Mouse (Mus musculus) midbrain, embryonic 14.5 days (tissue): ENCODE measurements at regions not wholly inside any gene's neighbourhood (a gene's known extent, or its start where the extent isn't known, plus 50 kb on each side); places are given as distances from the start of the nearest gene placed in this dataset.

Source experiments
- ATAC-seq: fragments of 200-750 bp; cut with Nextera tagmentation; 2 replicates; pipeline ENCODE4 v1.8.0; 2017; ENCODE audit warnings: moderate number of reproducible peaks, moderate library complexity; ENCODE audit not compliant: low FRiP score, low TSS enrichment
- DNase-seq: peaks from one replicate; pipeline ENCODE4 v3.0.0-alpha.2; 2015
- H3K27ac ChIP-seq: fragments of 300-500 bp; sonication (generic); replicated peaks from 2 replicates; pipeline ENCODE4 v1.5.1; 2014; ENCODE audit warnings: mild to moderate bottlenecking, low read depth, low read length, moderate library complexity
- H3K27me3 ChIP-seq: fragments of 300-500 bp; sonication (generic); 2 replicates; pipeline ENCODE4 v1.6.1; 2014; ENCODE audit warnings: low read length, control low read depth, mixed read lengths; ENCODE audit not compliant: control insufficient read depth, insufficient read depth
- H3K36me3 ChIP-seq: fragments of 300-500 bp; sonication (generic); 2 replicates; pipeline ENCODE4 v1.6.1; 2014; ENCODE audit warnings: low read length, control low read depth; ENCODE audit not compliant: control insufficient read depth, insufficient read depth
- H3K4me1 ChIP-seq: fragments of 300-500 bp; sonication (generic); 2 replicates; pipeline ENCODE4 v1.6.1; 2014; ENCODE audit warnings: mild to moderate bottlenecking, antibody characterized with exemption, low read length, control low read depth; ENCODE audit not compliant: control insufficient read depth, insufficient read depth
- H3K4me2 ChIP-seq: fragments of 300-500 bp; sonication (generic); 2 replicates; pipeline ENCODE4 v1.6.1; 2014; ENCODE audit warnings: mild to moderate bottlenecking, low read length, moderate library complexity
- H3K4me3 ChIP-seq: fragments of 300-500 bp; sonication (generic); replicated peaks from 2 replicates; pipeline ENCODE4 v1.5.1; 2014; ENCODE audit warnings: low read depth, low read length
- H3K9ac ChIP-seq: fragments of 300-500 bp; sonication (generic); replicated peaks from 2 replicates; pipeline ENCODE4 v1.6.1; 2014; ENCODE audit warnings: mild to moderate bottlenecking, low read length, moderate library complexity
- H3K9me3 ChIP-seq: fragments of 300-500 bp; sonication (generic); 2 replicates; pipeline ENCODE4 v1.6.1; 2016; ENCODE audit warnings: low read length, control low read depth, mixed read lengths; ENCODE audit not compliant: control insufficient read depth
- WGBS: fragments of 180-500 bp; shearing (Covaris S2); extraction: QIAGEN DNeasy Blood & Tissue Kit; methylation state at CpG from one replicate; pipeline ENCODE4 v1.1.7; 2014; 5-methylcytosine and 5-hydroxymethylcytosine counted together

GRCm38 (mm10) chr4:153017816-153018137 lies 464.8 kb downstream of the Ajap1 start:
- Histone ChIP-seq H3K9ac (no peak overlapping the region), H3K4me2 (peak overlapping the region; percentile 28; the same call in 1 of the 2 replicates), H3K27me3 (no peaks in the 10 kb centered on the region), H3K4me3 (no peak overlapping the region), H3K27ac (0 out of 2 replicates have a peak overlapping the region, but pooled peaks have one; percentile 53), H3K36me3 (no peaks in the 10 kb centered on the region), H3K9me3 (no peaks in the 10 kb centered on the region), H3K4me1 (peaks cover 9% of the 10 kb centered on the region; the same call in 1 of the 2 replicates)
- DNase-seq (no peak), ATAC-seq (no peak)
- 64% methylated on average over 2 of the region's 2 CpGs for WGBS

GRCm38 (mm10) chr4:153003338-153003737 lies 479.3 kb downstream of the Ajap1 start:
- 80% methylated on average over 3 of the region's 3 CpGs for WGBS
- DNase-seq: no peak
- H3K27ac ChIP-seq: no peak overlapping the region
- ATAC-seq: no peak
- H3K36me3 ChIP-seq: no peaks in the 10 kb centered on the region
- H3K9me3 ChIP-seq: no peaks in the 10 kb centered on the region
- H3K4me2 ChIP-seq: no peak overlapping the region
- H3K27me3 ChIP-seq: no peaks in the 10 kb centered on the region
- peaks cover 3% of the 10 kb centered on the region; the same call in 1 of the 2 replicates for H3K4me1 ChIP-seq
- H3K9ac ChIP-seq: no peak overlapping the region
- no peak overlapping the region for H3K4me3 ChIP-seq

- DNase-seq (no peak), ATAC-seq (no peak)
- WGBS: 82% methylated on average over 4 of the region's 4 CpGs
- H3K4me1 ChIP-seq: peaks cover 3% of the 10 kb centered on the region; the same call in 1 of the 2 replicates
- H3K9ac ChIP-seq: no peak overlapping the region
- no peaks in the 10 kb centered on the region for H3K27me3 ChIP-seq
- no peak overlapping the region for H3K27ac ChIP-seq
- no peaks in the 10 kb centered on the region for H3K36me3 ChIP-seq
- no peak overlapping the region for H3K4me2 ChIP-seq
- H3K4me3 ChIP-seq: no peak overlapping the region
- no peaks in the 10 kb centered on the region for H3K9me3 ChIP-seq
Observed at GRCm38 (mm10) chr4:153002516-153002915, 480.1 kb downstream of the Ajap1 start.

GRCm38 (mm10) chr4:153001761-153002160 lies 480.9 kb downstream of the Ajap1 start:
- WGBS: 87% methylated on average over 6 of the region's 6 CpGs
- Histone ChIP-seq H3K27ac (no peak overlapping the region), H3K27me3 (no peaks in the 10 kb centered on the region), H3K4me2 (no peak overlapping the region), H3K4me3 (no peak overlapping the region), H3K9me3 (no peaks in the 10 kb centered on the region), H3K36me3 (no peaks in the 10 kb centered on the region), H3K4me1 (peaks cover 3% of the 10 kb centered on the region; the same call in 1 of the 2 replicates), H3K9ac (no peak overlapping the region)
- DNase-seq: no peak
- ATAC-seq: no peak

GRCm38 (mm10) chr4:152999526-152999925 lies 483.1 kb downstream of the Ajap1 start:
- no peaks in the 10 kb centered on the region for H3K9me3 ChIP-seq
- H3K4me2 ChIP-seq: peak overlapping the region; percentile 8; the same call in 1 of the 2 replicates
- WGBS: 28% methylated on average over 18 of the region's 18 CpGs
- DNase-seq (peak; percentile 54), ATAC-seq (no peak)
- peaks cover 3% of the 10 kb centered on the region; the same call in 1 of the 2 replicates for H3K4me1 ChIP-seq
- H3K36me3 ChIP-seq: no peaks in the 10 kb centered on the region
- H3K9ac ChIP-seq: 0 out of 2 replicates have a peak overlapping the region, but pooled peaks have one; percentile 20
- H3K27ac ChIP-seq: peak overlapping the region; percentile 32; the same call in 1 of the 2 replicates
- no peaks in the 10 kb centered on the region for H3K27me3 ChIP-seq
- H3K4me3 ChIP-seq: no peak overlapping the region

GRCm38 (mm10) chr4:152997251-152997650 lies 485.4 kb downstream of the Ajap1 start:
- Histone ChIP-seq H3K4me1 (peaks cover 3% of the 10 kb centered on the region; the same call in 1 of the 2 replicates), H3K9ac (no peak overlapping the region), H3K4me2 (no peak overlapping the region), H3K36me3 (no peaks in the 10 kb centered on the region), H3K27ac (no peak overlapping the region), H3K9me3 (no peaks in the 10 kb centered on the region), H3K4me3 (no peak overlapping the region), H3K27me3 (no peaks in the 10 kb centered on the region)
- no peak for ATAC-seq
- DNase-seq: no peak
- 76% methylated on average over 5 of the region's 5 CpGs for WGBS

- Histone ChIP-seq H3K4me1 (peaks cover 3% of the 10 kb centered on the region; the same call in 1 of the 2 replicates), H3K9ac (no peak overlapping the region), H3K4me2 (no peak overlapping the region), H3K36me3 (no peaks in the 10 kb centered on the region), H3K9me3 (no peaks in the 10 kb centered on the region), H3K27ac (no peak overlapping the region), H3K4me3 (no peak overlapping the region), H3K27me3 (no peaks in the 10 kb centered on the region)
- no peak for ATAC-seq
- DNase-seq: no peak
- WGBS: 78% methylated on average over 2 of the region's 2 CpGs
Observed at GRCm38 (mm10) chr4:152996641-152997040, 486.0 kb downstream of the Ajap1 start.

GRCm38 (mm10) chr4:152995052-152995595 lies 487.5 kb downstream of the Ajap1 start:
- no peak overlapping the region for H3K4me2 ChIP-seq
- H3K27me3 ChIP-seq: no peaks in the 10 kb centered on the region
- H3K36me3 ChIP-seq: no peaks in the 10 kb centered on the region
- ATAC-seq: no peak
- H3K4me3 ChIP-seq: no peak overlapping the region
- DNase-seq: no peak
- no peak overlapping the region for H3K27ac ChIP-seq
- H3K9me3 ChIP-seq: no peaks in the 10 kb centered on the region
- peaks cover 3% of the 10 kb centered on the region; the same call in 1 of the 2 replicates for H3K4me1 ChIP-seq
- H3K9ac ChIP-seq: no peak overlapping the region
- 75% methylated on average over 5 of the region's 5 CpGs for WGBS

GRCm38 (mm10) chr4:152994206-152994605 lies 488.4 kb downstream of the Ajap1 start:
- WGBS: 80% methylated on average over 3 of the region's 3 CpGs
- Histone ChIP-seq H3K4me1 (no peaks in the 10 kb centered on the region), H3K4me2 (no peak overlapping the region), H3K27ac (no peak overlapping the region), H3K4me3 (no peak overlapping the region), H3K27me3 (no peaks in the 10 kb centered on the region), H3K9ac (no peak overlapping the region), H3K36me3 (no peaks in the 10 kb centered on the region), H3K9me3 (no peaks in the 10 kb centered on the region)
- ATAC-seq: no peak
- DNase-seq: no peak
